Mouse (Mus musculus): ENCODE data around the gene Vmn1r175. TPM values are rescaled to one million over a fixed set of nuclear protein-coding genes. Genes with fewer than 3 reads are reported as not detected.
"Not testable (repeated sequence)": the region's sequence is repeated elsewhere in the genome, so short reads cannot be mapped to it uniquely, and the experiment has no call there.

Vmn1r175 gene
- not detected for total RNA-seq (2021)
- long read RNA-seq: 0 reads

- DNase-seq (ENCODE audit: low spot score in 2 of 2): not testable (repeated sequence)
Measured at GRCm38 (mm10) chr7:23810543-23810942, at the start of gene Vmn1r175. Vmn1r175 (minus strand) TSS chr7:23810643.

DNA sequence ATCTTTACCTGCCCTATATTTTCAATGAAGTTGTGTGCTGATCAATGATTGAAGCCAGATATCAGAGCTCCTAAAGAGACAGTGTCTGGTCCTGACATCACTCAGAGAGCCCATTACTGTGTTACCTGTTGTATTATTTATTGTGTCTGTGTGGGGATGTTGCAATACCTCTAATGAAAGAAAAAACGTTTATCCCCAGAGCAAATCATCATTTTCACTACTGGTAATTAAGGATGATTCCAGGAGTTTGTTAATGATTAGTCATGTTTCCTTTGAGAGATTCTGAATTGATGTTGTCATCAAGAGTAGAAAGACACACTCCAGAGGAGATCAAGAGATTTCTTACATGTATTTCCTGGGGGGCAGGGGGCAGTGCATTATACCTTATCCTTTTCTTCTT lies 26.8 kb upstream of the Vmn1r175 start, which contains the start of gene Vmn1r176:
TSS of gene Vmn1r176 (minus strand) at position 101 of the 400 bp plus-strand sequence.
- not testable (repeated sequence) for DNase-seq (ENCODE audit: low spot score in 2 of 2)

GRCm38 (mm10) chr7:23784526-23784925 lies 25.9 kb downstream of the Vmn1r175 start:
- DNase-seq (ENCODE audit: low spot score in 2 of 2): no peak

Other genes starting within 250 kb of the Vmn1r175 start
- not detected for gene Vmn1r169, start 235.1 kb downstream of the Vmn1r175 start, total RNA-seq (2021)
- gene Vmn1r170, start 204.5 kb downstream of the Vmn1r175 start, total RNA-seq (2021): not detected
- gene Vmn1r171, start 179.9 kb downstream of the Vmn1r175 start, total RNA-seq (2021): not detected
- not detected for gene Vmn1r172, start 152.3 kb downstream of the Vmn1r175 start, total RNA-seq (2021)
- gene Vmn1r173, start 109.9 kb downstream of the Vmn1r175 start, total RNA-seq (2021): not detected
- gene Vmn1r174, start 58.4 kb downstream of the Vmn1r175 start, total RNA-seq (2021): not detected
- not detected for gene Vmn1r176, start 26.7 kb upstream of the Vmn1r175 start, total RNA-seq (2021)
- gene Vmn1r177, start 55.8 kb upstream of the Vmn1r175 start, total RNA-seq (2021): not detected
- gene Vmn1r178, start 81.4 kb upstream of the Vmn1r175 start, total RNA-seq (2021): not detected
- gene Vmn1r179, start 116.3 kb upstream of the Vmn1r175 start, total RNA-seq (2021): not detected
- not detected for gene Vmn1r180, start 140.0 kb upstream of the Vmn1r175 start, total RNA-seq (2021)
- not detected for gene Vmn1r181, start 164.0 kb upstream of the Vmn1r175 start, total RNA-seq (2021)
- not detected for gene V1rd19, start 191.0 kb upstream of the Vmn1r175 start, total RNA-seq (2021)
- gene Vmn1r183, start 242.6 kb upstream of the Vmn1r175 start, total RNA-seq (2021): not detected

All from layer of hippocampus, adult 18-20 months (tissue).